Mouse (Mus musculus) CD4-positive helper T cell, adult 2 months (primary cell): ENCODE data around the gene Btbd9.

Experiments
- DNase-seq: peaks from one replicate; pipeline ENCODE4 v3.0.0-alpha.2; 2012; ENCODE audit warnings: low read depth, missing footprints, low spot score

Btbd9 gene

GRCm38 (mm10) chr17:30245308-30245706 lies 331.0 kb downstream of the Btbd9 start:
- no peak for DNase-seq

- DNase-seq, result no peak
Measured at GRCm38 (mm10) chr17:30244651-30245307, 331.5 kb downstream of the Btbd9 start.

GRCm38 (mm10) chr17:30243540-30243939 lies 332.7 kb downstream of the Btbd9 start:
- no peak for DNase-seq

- no peak for DNase-seq
Measured at GRCm38 (mm10) chr17:30242647-30243046, 333.6 kb downstream of the Btbd9 start.

GRCm38 (mm10) chr17:30241720-30242322 lies 334.5 kb downstream of the Btbd9 start:
- no peak for DNase-seq

- DNase-seq, result no peak
Measured at GRCm38 (mm10) chr17:30241061-30241460, 335.2 kb downstream of the Btbd9 start.

GRCm38 (mm10) chr17:30240659-30241058 lies 335.6 kb downstream of the Btbd9 start:
- DNase-seq, result no peak

- no peak for DNase-seq
Measured at GRCm38 (mm10) chr17:30239458-30239857, 336.8 kb downstream of the Btbd9 start.

- no peak for DNase-seq
Measured at GRCm38 (mm10) chr17:30237600-30237999, 338.7 kb downstream of the Btbd9 start.

- no peak for DNase-seq
Measured at GRCm38 (mm10) chr17:30236611-30237010, 339.7 kb downstream of the Btbd9 start.

GRCm38 (mm10) chr17:30235380-30235779 lies 340.9 kb downstream of the Btbd9 start:
- no peak for DNase-seq

GRCm38 (mm10) chr17:30232698-30233097 lies 343.6 kb downstream of the Btbd9 start:
- DNase-seq, result no peak

- DNase-seq, result no peak
Measured at GRCm38 (mm10) chr17:30231483-30231882, 344.8 kb downstream of the Btbd9 start.

GRCm38 (mm10) chr17:30230428-30230827 lies 345.9 kb downstream of the Btbd9 start:
- DNase-seq, result no peak

- no peak for DNase-seq
Measured at GRCm38 (mm10) chr17:30228439-30229215, 347.7 kb downstream of the Btbd9 start.

- no peak for DNase-seq
Measured at GRCm38 (mm10) chr17:30225030-30225740, 351.1 kb downstream of the Btbd9 start.

GRCm38 (mm10) chr17:30222837-30223236 lies 353.5 kb downstream of the Btbd9 start:
- DNase-seq, result no peak

GRCm38 (mm10) chr17:30222361-30222760 lies 353.9 kb downstream of the Btbd9 start:
- DNase-seq, result no peak

GRCm38 (mm10) chr17:30221677-30222076 lies 354.6 kb downstream of the Btbd9 start:
- no peak for DNase-seq

- no peak for DNase-seq
Measured at GRCm38 (mm10) chr17:30215741-30216140, 360.5 kb downstream of the Btbd9 start.

GRCm38 (mm10) chr17:30214393-30214792 lies 361.9 kb downstream of the Btbd9 start:
- DNase-seq, result peak; percentile 25

GRCm38 (mm10) chr17:30213371-30213770 lies 362.9 kb downstream of the Btbd9 start:
- DNase-seq, result no peak
